Mouse (Mus musculus) NIH3T3 (cell line): ENCODE measurements at regions not wholly inside any gene's neighbourhood (a gene's known extent, or its start where the extent isn't known, plus 50 kb on each side); places are given as distances from the start of the nearest gene placed in this dataset.

Experiments
- DNase-seq: peaks from one replicate; pipeline ENCODE4 v3.0.0-alpha.2; 2012; ENCODE audit warnings: low read depth

DNA sequence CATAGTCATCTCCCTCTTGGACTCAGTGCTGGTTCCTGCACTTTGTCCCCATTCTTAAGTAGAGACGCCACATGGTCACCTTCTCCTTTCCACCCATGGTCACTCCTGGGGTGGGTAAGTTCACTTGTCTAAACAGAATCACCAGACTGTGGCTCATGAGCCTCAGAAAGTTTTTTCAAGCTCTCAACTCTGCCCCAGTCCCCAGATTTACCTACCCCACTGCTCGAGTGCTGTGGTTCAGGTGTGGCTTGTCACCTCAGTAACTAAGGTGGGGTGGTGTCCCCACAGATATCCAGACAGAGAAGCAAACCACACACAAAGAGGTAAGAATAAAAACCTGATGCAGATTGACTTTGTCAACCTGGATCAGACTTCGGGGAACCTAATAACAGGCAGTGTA, 87.6 kb downstream of the Rpl10-ps3 start:
- no peak for DNase-seq

DNA sequence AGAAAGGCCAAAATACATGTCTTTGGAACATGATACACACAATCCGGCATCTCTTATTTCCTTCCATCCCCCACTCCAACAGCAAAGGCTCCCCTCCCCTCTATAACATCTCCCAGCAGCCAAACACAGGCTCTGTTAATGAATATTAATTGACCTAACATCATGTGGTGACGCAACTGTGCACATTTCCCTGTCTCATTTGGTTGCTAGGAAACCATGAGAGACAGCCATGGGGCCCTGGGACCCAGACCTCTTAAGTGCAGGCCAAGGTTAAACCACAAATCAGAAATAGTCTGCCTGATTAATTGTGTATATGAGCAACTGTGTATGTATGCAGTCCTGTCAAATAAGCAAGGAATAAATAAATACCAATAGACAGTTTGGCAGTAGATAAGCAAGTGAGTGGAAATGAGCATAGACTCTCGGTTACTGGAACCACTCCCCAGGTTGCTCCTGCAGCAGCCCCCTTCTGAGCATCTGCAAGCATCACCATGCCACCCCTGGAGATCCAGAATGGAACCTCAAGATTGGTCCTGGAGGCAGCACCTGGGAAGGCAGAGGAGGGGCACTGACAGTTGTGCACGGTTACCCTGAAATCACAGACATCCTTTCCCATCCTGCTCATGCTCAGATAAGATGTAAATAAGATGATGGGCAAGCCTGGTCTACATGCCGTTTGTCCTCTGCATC, 99.6 kb downstream of the Rpl10-ps3 start:
- DNase-seq, result peak; percentile 7

DNA sequence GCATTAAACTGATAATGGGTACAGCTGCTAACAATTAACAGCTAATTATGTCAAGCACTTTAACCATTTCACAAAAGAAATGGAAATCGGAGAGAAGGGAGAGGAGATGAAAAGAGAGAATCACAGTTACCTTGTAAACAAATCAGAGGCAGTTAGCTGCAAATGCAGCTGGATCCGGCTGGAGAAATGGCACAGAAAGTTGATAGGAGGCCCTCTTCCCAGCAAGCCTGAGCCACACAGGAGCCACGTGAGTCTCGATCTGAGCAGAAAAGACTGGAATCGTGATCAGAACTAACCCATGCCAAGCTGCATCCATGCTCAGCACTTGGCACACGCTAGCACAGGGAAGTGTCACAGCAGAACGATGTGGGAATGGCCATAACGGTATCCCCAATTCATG, 103.8 kb downstream of the Rpl10-ps3 start:
- DNase-seq, result no peak

DNA sequence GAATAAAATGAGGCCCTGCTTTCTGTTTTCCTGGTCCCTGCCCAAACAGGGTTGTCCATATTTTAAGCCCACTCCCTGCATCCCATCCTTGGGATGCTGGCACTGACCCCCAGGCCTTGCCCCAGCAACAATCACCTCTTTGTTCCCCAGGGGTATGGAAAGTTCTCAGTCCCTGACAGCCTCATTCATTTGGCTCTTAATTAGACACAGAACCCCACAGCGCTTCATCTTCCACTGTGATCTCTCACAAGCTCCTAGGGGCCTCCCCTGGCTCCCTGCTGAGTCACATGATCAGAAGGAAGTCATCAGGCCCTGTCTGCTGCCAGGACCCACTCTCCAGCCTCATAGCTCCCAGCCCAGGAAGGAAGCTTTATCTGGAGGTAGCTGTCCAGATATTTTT, 108.9 kb downstream of the Rpl10-ps3 start:
- DNase-seq, result peak; percentile 17

DNA sequence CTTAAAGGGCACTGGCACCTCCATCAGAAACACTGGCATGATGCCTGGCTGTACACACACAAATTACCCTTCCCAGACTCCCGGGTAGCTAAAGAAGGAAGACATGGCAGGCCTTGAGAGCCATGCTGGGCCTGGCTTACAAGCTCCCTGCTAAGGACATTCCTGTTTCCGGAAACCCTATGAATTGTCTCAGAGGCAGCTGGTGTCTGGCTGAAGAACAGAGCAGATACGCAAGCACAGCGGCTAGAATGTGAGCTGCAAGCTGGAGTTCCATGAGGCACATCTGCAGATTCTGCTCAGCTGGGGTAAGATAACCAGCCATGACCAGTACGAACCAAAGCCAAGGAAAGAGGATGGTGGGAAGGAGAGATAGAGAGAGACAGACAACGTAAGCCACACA, 110.1 kb downstream of the Rpl10-ps3 start:
- no peak for DNase-seq

DNA sequence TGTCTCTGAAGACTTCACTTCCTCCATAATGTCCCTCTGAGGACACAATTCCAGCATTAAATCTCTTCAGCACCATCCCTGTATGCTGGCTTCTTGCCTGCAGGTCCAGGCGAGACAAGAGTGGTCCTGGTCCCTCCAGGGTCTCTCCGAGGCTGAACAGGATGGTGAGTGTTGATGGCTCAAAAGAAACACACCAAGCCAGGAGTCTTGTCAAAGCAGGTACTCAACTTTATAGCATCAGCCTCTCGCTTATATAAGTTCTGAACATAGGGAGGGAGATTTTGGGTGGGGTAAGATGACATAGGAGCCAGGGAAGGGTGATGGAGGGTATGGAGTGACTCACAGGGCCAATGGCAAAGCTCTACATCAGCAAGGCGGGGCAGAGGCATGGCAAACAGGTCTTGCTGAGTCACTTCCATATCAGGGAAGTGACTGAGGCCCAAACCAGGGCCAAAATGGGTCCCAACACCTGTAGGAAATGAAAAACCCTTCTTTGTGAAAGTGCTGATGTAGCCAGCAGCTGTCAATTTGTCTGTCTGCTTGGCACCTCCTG, 111.7 kb downstream of the Rpl10-ps3 start:
- DNase-seq, result no peak

DNA sequence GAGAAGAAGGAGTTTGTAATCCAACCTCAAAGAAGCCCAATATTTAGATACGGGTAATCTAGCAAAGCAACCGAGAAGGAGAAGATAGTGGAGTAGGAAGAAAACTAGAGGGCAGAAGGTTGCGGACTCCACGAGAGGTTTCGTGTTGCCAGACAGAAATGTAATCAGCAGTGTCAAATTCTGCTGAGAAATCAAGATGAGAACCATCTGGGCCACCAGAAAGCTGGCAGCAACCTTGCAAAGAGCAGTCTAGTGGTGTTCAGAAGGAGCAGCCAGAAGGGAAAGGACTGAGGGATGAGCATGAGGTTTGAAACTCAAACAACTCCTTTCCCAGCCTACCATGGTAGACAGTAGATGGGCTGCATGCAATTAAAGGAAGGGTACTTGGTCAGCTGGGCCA, 134.3 kb downstream of the Rpl10-ps3 start:
- DNase-seq, result no peak

DNA sequence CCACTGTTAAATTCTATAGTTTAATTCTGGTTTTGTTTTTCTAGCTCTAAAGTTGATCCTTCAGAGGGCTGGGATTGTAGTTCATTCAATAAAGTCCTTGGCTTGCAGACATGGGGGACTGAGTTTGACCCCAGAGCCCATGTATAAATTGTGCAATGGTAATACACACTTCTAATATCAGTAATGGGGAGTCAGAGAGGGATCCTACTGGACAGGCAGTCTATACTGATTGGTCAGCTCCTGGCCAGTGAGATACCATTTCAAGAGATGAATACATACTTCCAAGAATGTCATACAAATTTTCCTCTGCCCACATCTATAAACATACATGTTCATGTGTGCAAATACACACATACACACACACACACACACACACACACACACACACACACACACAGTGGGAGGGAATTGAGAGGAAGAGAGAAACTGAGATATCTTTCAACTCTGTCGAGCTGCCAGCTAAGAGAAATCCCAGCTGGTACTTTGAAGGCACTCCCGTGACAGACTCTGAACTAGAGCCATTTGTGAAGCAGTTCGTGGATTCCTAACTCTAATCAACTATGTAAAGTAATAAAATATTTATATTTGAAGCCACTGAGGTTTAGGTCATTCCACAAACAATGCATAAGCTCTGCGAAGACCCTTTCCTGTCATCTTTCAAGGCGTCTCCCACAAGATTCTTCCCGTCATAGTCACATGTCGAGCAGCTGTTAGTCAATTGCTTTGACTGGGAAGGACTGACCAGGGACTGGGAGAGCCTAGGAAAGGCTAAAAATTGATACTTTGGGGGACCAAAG, 145.1 kb downstream of the Rpl10-ps3 start:
- no peak for DNase-seq

DNA sequence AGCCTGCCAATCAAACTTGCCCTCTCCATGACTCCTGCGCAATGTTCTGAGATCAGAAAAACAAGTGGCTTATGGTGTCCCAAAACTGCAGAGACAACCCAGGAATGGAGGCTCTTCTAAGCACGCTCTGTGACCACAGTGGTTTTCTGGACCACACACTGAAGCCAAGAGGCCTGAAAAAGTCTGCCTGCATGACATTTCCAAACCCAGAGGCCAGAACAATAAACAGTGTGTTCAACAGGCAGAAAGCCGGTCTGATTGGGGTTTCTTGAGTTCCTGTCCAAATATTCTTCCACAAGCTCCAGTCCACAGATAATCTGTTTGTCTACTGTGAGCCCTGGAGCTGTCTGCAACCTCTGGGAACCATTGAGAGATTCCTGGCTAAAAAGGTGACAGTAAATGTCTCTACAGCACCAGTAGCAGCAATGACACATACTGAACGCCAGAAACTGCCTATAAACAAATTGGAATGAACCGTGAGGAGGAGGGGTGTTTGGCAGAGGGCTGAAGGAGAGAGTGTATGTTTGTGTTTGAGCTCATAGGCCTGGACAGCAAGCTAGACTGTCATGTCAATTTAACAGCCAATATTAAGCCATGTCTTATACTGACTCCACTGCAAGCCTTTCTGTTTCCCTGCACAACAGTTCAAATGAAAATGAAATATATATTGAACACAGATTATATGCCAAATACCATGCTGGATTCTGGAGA, 152.2 kb downstream of the Rpl10-ps3 start:
- DNase-seq, result no peak

DNA sequence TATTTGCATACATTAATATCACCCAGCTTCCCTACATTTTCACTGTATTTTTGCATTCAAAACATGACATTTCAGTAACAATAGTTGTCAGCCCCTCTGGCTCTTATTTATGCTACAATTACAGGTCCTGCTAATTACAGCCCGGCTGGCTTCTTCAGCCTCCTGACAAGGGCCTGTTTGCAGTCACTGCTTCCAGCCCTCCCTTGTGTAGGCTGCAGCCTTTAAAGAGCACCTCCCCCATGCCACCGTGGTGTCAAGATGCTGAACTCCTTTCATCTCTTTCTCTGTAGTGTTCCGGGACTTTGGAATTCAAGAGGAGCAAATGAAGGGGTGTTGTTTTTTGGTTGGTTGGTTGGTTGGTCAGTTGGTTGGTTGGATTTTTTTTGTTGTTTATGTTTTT, 153.6 kb downstream of the Rpl10-ps3 start:
- DNase-seq, result no peak

DNA sequence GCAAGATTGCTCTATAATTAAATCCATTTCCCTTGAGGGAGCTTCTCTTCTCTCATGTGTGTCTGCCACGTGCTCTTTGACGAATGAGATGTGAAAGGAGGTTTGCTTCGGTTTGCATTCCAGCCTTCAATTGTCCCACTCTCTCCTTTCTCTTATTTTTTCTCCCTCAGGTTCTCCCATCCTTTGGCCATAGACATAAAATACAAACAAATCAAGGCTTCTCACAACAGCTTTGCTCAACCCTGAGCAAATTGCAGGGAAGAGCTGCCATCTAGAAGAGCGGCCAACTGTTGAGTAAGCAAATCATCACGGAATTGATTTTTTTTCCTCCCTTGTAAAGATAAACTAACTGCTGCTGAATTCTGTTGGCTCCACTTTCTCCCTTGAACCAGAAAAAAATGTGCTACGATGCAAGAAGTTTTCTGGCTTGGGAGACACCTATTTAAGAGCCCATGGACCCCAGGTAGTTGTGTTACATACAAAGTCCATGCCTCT, 156.1 kb downstream of the Rpl10-ps3 start:
- DNase-seq, result peak; percentile 12

DNA sequence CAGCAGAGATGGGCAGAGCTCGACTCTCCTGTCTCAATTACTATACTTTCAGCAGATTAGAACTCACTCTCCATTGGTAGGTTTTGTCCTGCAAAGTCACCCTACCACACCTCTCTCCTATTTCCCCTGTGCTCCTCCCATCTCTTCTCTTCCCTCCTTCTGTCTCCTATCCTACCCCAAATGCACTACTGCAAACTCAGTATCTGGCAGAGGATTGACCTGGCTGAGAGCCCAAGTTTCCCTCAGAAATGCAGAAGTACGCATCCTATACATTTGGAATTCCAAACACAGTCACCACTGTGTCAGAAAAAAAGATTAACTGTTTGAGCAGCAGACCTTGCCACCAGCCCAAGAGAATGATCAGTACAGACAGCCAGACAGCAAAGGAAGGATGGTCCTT, 163.4 kb downstream of the Rpl10-ps3 start:
- DNase-seq, result no peak

DNA sequence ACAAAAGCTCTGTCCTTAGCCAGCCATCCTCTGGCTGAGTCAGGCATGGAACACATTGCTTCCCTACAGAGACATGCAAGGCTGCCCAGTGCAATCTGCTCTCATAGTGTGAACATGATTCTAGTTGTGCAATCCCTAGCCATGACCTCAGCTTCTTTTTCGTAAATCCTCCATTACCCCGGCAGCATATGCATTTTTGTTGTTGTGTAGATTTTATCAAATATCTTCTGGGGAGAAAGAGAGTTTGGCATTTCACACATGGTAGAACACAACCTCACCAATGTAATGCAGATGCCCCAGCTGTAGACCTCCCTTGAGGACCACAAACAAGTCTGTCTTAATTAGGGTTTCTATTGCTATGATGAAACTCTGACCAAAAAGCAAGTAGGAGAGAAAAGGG, 168.6 kb downstream of the Rpl10-ps3 start:
- DNase-seq, result peak; percentile 43

DNA sequence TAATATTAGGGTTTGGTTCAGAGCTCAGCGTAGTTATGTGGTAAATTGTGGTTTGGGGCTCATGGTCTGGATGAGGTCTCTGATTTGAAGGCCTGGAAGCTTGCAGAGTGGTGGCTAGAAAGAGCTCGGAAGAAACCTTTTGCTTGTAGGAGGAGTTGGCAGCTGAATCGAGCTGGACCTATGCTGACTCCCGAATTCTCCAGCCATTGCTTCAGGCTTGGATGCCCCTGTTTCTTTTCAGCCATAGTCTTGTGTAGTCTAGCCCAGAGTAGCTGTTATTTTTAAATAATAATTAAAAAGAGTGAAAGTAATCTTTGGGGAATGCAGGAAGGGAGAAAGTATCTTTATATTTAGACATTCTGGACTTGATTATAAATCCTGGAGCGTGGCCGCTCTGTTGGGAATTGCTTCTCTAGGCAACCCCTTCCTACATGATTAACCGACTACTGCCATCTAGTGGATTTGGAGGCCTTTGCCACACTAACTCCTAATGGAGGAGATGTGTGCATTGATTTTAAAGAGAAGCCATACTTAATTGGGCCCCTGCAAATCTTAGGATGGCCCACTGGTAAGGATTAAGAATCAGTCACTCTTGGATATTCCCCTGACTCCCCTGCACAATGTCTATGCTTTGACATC, 172.8 kb downstream of the Rpl10-ps3 start:
- DNase-seq, result peak; percentile 94

DNA sequence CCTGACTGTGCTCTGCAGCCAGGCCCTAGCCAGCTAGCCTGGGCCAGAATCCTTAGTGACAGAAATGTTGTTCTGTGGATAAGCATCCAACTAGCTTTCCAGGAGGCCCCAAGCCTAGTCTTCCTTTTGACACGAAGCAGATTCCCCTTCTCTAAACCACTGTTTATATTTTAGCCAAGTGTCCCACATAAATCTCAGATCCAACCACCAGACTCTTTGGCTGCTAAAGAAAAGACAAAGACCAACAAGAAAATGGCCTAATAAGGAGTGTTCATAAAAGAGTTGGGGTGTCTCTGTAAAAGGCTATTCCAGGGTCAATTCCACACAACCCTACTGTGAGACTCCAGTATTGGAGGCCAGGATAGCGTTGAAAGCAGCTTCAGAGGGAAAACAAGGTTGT, 173.6 kb downstream of the Rpl10-ps3 start:
- peak; percentile 17 for DNase-seq

DNA sequence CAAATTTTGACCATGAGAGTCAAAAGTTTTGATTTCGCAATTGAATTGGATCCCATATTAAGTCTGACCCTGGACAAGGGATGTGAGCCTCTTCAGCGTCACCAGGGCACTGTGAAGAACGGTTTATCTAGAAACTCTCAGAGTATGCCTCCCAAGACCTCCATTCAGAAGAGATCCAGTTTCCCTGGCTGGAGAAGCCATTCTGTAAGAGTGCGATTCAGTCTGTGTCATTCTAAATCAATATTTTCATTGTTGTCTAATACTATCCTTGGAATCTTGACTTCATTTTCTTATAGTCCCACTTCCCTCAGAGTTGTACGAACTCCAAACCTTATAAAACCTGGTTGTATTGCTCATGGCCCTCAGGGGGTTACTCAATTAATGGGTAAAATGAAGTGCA, 174.1 kb downstream of the Rpl10-ps3 start:
- peak; percentile 51 for DNase-seq

DNA sequence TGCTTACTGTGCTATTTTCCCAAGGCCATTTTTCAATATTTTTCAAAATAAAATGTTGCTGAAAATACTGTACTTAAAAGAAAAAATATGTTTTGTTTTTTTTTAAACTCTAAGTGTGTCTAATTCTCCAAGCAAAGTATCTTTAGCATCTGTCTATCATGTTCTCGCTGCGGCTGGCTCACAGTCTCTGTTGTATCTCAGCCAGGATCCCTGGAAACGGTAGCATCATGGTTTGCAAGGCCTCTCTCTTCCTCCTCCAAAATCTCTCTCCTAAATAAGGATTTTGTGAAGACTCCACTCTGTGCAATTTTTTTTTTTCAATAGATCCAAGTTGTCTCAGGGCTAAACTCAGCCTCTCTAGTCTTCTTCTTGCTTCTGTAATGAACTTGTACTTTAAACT, 190.2 kb downstream of the Rpl10-ps3 start:
- no peak for DNase-seq

DNA sequence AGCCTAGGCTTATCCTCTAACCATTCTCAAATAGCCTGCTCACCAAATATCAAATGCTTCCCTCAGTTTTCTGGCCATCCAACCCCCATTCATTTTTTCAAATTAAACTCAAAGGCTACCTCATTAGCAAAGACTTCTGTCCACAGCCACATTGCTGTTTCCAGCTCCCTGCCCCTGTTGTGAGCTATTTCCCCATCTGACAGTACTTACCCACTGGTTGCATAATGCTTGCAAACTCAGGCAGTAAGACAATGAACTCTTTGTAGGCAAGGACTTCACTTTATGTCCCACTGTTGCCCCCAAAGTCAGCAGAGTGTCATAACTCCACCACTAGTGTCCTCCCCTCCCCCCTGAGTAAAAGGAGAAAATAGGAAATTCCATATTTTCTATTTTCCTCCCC, 194.7 kb downstream of the Rpl10-ps3 start:
- peak; percentile 34 for DNase-seq

DNA sequence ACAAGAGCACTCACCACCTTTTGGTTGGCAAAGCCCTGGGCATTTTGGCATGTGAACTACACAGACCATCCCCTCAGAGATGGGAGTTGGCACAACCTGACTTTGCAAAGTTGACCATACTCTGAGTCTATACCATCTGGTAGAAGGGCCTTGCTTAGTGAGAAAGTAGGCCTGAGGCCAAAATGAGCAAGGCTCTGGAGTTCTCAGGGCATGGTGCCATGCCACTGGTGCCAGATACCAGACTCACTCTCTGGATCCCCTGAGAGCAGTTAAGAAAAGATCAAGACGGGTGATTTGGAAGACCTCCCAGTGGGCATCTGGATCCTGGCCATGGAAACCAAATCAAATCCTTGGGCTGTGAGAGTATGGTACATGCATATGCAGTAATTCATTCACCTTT, 202.0 kb downstream of the Rpl10-ps3 start:
- peak; percentile 62 for DNase-seq

DNA sequence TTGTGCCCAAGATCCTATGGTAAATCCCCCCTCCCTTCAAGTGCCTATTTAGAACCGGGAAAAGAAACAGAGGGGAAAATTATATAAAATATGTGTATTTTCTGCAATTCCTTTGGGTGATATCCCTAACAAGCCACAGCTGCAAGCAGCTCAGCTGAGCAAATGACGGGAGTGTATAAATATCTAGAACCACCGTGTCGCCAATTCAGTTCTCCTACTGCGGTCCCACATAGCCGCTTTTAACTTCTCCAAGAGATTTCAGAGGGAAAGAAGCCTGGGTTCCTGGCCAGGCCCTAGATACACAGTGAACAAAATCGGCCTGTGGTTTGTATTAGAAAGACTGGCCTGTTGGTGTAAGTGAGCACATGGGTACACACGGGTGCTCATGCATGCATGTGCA, 202.7 kb downstream of the Rpl10-ps3 start:
- no peak for DNase-seq

DNA sequence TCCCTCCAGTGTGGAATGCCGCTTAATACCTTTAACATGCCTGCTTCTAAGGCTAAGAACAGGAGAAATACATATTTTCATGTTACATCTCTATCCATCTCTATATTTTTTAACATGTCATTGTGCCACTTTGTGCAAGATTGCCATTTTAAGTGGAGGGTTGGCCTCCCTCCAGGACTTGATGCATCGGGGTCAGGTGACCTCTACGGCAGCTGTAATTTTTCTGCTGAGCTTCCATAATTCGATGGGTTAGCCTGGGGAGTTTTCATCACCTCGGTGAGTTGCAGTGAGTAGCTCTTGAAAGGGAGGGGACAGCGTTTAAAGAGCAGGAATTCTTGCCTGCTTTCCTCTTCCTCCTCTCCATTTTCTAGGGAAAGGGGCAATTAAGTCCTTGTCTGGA, 203.6 kb downstream of the Rpl10-ps3 start:
- DNase-seq, result peak; percentile 28

DNA sequence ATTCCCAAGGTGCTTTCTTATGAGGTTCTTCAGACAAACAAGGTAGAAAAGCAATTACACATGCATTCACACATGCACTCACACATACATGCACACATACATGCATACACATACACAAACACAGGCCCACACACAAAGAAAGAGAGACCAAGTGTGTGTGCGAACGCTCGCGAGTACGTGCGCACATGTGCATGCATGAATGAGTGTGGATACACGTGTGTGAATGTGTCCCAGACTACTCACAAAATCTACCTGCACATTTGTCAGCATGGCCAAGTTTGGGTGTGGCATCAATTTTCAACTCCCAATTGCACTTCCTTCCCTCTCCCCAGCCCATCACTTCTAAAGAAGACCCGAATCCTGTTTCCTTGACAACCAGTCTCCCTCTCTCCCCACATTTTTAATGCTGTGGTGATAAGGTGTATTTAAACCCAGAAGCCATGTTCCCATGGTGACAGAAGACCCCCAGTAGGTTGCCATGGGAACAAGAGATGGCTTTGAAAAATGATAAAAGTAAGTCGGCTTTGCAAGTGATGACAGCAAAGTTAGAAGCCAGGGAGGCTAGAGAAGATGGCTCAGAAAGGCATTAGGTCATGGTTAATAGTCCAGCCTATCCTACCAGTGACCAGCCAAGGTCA, 206.3 kb downstream of the Rpl10-ps3 start:
- no peak for DNase-seq
